46 mouse cellular contexts compared by ENCODE assay signal in genomic region chr9:18399629-18400028, GRCm38 (mm10). TPM values are rescaled to one million over a fixed set of nuclear protein-coding genes. Genes with fewer than 3 reads are reported as not detected.
"Had no signal": no experiment of that assay in that cellular context is flagged by ENCODE, and none has a peak within 500 bp of the region (broad histone marks: within the 10 kb centered on the region; RNA-seq: fewer than 3 reads in every experiment).

No protein-coding gene starts in this region.

- ATAC-seq: liver, embryonic 12.5 days; liver, postnatal 0 days; lung, postnatal 0 days; midbrain, embryonic 15.5 days; midbrain, embryonic 16.5 days had no signal

- H3K4me3 ChIP-seq: limb, embryonic 10.5 days; limb, embryonic 12.5 days; limb, embryonic 13.5 days; limb, embryonic 15.5 days; liver, embryonic 12.5 days; liver, embryonic 13.5 days; liver, embryonic 15.5 days; lung, embryonic 15.5 days; megakaryocyte, embryonic 14.5 days; midbrain, embryonic 12.5 days; midbrain, embryonic 15.5 days; myocyte; neural tube, embryonic 12.5 days had no signal

- H3K9me3 ChIP-seq: limb, embryonic 10.5 days; limb, embryonic 12.5 days; limb, embryonic 13.5 days; limb, embryonic 15.5 days; liver, embryonic 12.5 days; liver, embryonic 13.5 days; liver, embryonic 15.5 days; lung, embryonic 15.5 days; megakaryocyte, embryonic 14.5 days; midbrain, embryonic 12.5 days; midbrain, embryonic 15.5 days; neural tube, embryonic 12.5 days had no signal

- H3K4me1 ChIP-seq: limb, embryonic 10.5 days; limb, embryonic 12.5 days; limb, embryonic 13.5 days; limb, embryonic 15.5 days; liver, embryonic 12.5 days; liver, embryonic 13.5 days; liver, embryonic 15.5 days; lung, embryonic 15.5 days; megakaryocyte, embryonic 14.5 days; midbrain, embryonic 12.5 days; midbrain, embryonic 15.5 days; neural tube, embryonic 12.5 days had no signal

- H3K27ac ChIP-seq: limb, embryonic 10.5 days; limb, embryonic 12.5 days; limb, embryonic 13.5 days; limb, embryonic 15.5 days; liver, embryonic 12.5 days; liver, embryonic 13.5 days; liver, embryonic 14.5 days; liver, embryonic 15.5 days; lung, embryonic 15.5 days; macrophage; midbrain, embryonic 12.5 days; midbrain, embryonic 15.5 days; neural tube, embryonic 12.5 days had no signal

- H3K27me3 ChIP-seq: limb, embryonic 12.5 days; limb, embryonic 13.5 days; limb, embryonic 15.5 days; liver, embryonic 12.5 days; liver, embryonic 13.5 days; liver, embryonic 15.5 days; lung, embryonic 15.5 days; megakaryocyte, embryonic 14.5 days; midbrain, embryonic 12.5 days; midbrain, embryonic 15.5 days; neural tube, embryonic 12.5 days had no signal

- H3K4me2 ChIP-seq: limb, embryonic 12.5 days; limb, embryonic 13.5 days; limb, embryonic 15.5 days; liver, embryonic 11.5 days; liver, embryonic 12.5 days; liver, embryonic 13.5 days; liver, embryonic 15.5 days; lung, embryonic 14.5 days; lung, embryonic 15.5 days; midbrain, embryonic 11.5 days; midbrain, embryonic 12.5 days; midbrain, embryonic 15.5 days; neural tube, embryonic 12.5 days had no signal

- H3K36me3 ChIP-seq: limb, embryonic 10.5 days; limb, embryonic 12.5 days; limb, embryonic 13.5 days; limb, embryonic 15.5 days; liver, embryonic 12.5 days; liver, embryonic 13.5 days; liver, embryonic 15.5 days; lung, embryonic 15.5 days; midbrain, embryonic 12.5 days; midbrain, embryonic 15.5 days; neural tube, embryonic 12.5 days had no signal

- DNase-seq: left cerebral cortex, postnatal 4 days; liver; liver, embryonic 13.5 days; liver, postnatal 0 days; lung, adult 18-20 months; lung, adult 2 months; lung, embryonic 14.5 days; lung, postnatal 10 days; lung, postnatal 14 days; lung, postnatal 36 days; lung, postnatal 4 days; midbrain, embryonic 14.5 days had no signal

- H3K9ac ChIP-seq: limb, embryonic 12.5 days; limb, embryonic 13.5 days; limb, embryonic 15.5 days; liver, embryonic 12.5 days; liver, embryonic 13.5 days; liver, embryonic 14.5 days; liver, embryonic 15.5 days; liver, postnatal 0 days; lung, embryonic 14.5 days; lung, embryonic 15.5 days; midbrain, embryonic 12.5 days; midbrain, embryonic 15.5 days; neural tube, embryonic 12.5 days had no signal

RNA-seq across cellular contexts. Expression of gene Naalad2, which starts 3.2 kb away (rescaled TPM):
- total RNA-seq: megakaryocyte-erythroid progenitor cell, adult 5-6 weeks; monocyte, adult 5-6 weeks had no signal
- polyA plus RNA-seq: macrophage had no signal

RNA-seq across cellular contexts. Expression of gene Ubtfl1, which starts 4.6 kb away (rescaled TPM):
- total RNA-seq: left cerebral cortex, adult 8-10 months; left cerebral cortex, postnatal 10 days; left cerebral cortex, postnatal 14 days; left cerebral cortex, postnatal 25 days; left cerebral cortex, postnatal 36 days; left cerebral cortex, postnatal 4 days; liver, adult 2 months; megakaryocyte progenitor cell, adult 5-6 weeks; megakaryocyte, adult 5-6 weeks; megakaryocyte-erythroid progenitor cell, adult 5-6 weeks; midbrain, postnatal 0 days; monocyte, adult 5-6 weeks had no signal
- polyA plus RNA-seq: limb, embryonic 10.5 days; limb, embryonic 11.5 days; limb, embryonic 12.5 days; limb, embryonic 13.5 days; limb, embryonic 14.5 days; limb, embryonic 15.5 days; liver, adult 2 months; liver, embryonic 11.5 days; liver, embryonic 12.5 days; liver, embryonic 13.5 days; liver, embryonic 14.5 days; liver, embryonic 15.5 days; liver, embryonic 16.5 days; liver, postnatal 0 days; lung, adult 2 months; lung, embryonic 14.5 days; lung, embryonic 15.5 days; lung, embryonic 16.5 days; lung, postnatal 0 days; macrophage; midbrain, embryonic 11.5 days; midbrain, embryonic 12.5 days; midbrain, embryonic 14.5 days; midbrain, embryonic 15.5 days; midbrain, embryonic 16.5 days; midbrain, postnatal 0 days; myocyte; neural tube, embryonic 11.5 days; neural tube, embryonic 12.5 days had no signal

RNA-seq across cellular contexts. Expression of gene Mbd3l2, which starts 30.8 kb away (rescaled TPM):
- total RNA-seq: left cerebral cortex, adult 8-10 months; left cerebral cortex, postnatal 10 days; left cerebral cortex, postnatal 14 days; left cerebral cortex, postnatal 25 days; left cerebral cortex, postnatal 36 days; left cerebral cortex, postnatal 4 days; liver, adult 2 months; megakaryocyte progenitor cell, adult 5-6 weeks; megakaryocyte, adult 5-6 weeks; megakaryocyte-erythroid progenitor cell, adult 5-6 weeks; midbrain, postnatal 0 days; monocyte, adult 5-6 weeks had no signal
- polyA plus RNA-seq: limb, embryonic 10.5 days; limb, embryonic 12.5 days; limb, embryonic 13.5 days; limb, embryonic 14.5 days; limb, embryonic 15.5 days; liver, adult 2 months; liver, embryonic 11.5 days; liver, embryonic 12.5 days; liver, embryonic 13.5 days; liver, embryonic 14.5 days; liver, embryonic 15.5 days; liver, embryonic 16.5 days; liver, postnatal 0 days; lung, adult 2 months; lung, embryonic 14.5 days; lung, embryonic 15.5 days; lung, embryonic 16.5 days; lung, postnatal 0 days; macrophage; midbrain, embryonic 12.5 days; midbrain, postnatal 0 days; myocyte; neural tube, embryonic 11.5 days; neural tube, embryonic 12.5 days had no signal
